Mouse (Mus musculus) cerebellum, postnatal 4 days (tissue): ENCODE measurements around the gene Tnf.

Source experiments
- DNase-seq, 2 experiments: peaks; one replicate each; pipeline ENCODE4 v3.0.0; 2022; ENCODE audit warnings: low spot score in 2 of 2, mixed read lengths in 1 of 2

The Tnf gene

DNA sequence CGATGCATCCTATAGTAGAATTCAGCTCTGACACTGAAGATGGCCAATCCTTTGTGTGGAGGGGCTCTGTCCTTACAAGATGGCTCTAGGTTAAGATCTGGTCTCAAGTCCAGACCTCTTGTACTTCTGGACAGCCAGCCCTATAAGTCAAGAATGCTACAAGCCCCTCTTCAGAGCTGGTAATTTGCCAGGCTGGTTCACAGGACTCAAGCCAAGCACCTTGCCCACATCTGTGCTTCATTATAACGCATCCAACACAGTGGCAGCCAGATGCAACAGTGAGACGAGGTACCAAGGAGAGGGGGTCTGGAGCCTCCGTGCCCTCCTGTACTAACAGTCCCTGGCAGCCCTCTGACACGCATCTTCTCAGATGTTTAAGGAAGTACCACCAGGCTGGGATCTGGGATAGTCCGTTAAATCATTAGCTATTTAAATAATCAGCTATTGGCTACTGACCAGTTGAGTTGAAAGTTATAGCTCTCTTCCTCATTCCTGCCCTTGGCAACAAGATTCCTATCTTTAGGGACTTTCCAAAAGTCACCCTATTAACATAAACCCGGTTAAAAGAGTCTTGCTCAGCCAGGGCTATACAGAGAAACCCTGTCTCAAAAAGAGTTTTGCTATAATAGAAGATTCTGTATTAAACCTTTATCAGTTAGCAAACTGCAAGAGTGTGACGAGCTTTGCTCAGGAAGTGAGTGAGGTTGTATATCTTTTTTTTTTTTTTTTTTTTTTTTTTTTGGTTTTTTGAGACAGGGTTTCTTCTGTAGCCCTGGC is 27.4 kb downstream of the Tnf start:
- no peak for DNase-seq

DNA sequence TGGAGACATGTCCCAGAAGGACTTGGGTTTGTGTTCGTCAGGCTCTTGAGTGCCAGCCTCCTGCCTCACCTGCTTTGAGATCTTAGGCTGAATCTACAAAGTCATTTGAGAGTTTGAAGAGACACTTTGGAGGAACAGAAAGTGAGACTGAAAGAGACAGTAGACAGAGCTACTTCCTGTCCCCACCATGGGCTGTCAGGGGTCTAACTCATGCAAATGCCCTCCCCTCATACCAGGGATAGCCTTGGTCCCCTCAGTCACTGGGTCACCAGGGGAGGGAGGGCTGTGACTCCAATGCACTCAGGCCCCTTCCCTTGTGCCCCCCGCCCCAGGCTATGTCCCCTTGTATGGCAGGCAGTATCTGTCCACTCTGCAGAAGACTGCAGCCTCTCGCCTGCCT is 28.5 kb downstream of the Tnf start:
- DNase-seq, result no peak

DNA sequence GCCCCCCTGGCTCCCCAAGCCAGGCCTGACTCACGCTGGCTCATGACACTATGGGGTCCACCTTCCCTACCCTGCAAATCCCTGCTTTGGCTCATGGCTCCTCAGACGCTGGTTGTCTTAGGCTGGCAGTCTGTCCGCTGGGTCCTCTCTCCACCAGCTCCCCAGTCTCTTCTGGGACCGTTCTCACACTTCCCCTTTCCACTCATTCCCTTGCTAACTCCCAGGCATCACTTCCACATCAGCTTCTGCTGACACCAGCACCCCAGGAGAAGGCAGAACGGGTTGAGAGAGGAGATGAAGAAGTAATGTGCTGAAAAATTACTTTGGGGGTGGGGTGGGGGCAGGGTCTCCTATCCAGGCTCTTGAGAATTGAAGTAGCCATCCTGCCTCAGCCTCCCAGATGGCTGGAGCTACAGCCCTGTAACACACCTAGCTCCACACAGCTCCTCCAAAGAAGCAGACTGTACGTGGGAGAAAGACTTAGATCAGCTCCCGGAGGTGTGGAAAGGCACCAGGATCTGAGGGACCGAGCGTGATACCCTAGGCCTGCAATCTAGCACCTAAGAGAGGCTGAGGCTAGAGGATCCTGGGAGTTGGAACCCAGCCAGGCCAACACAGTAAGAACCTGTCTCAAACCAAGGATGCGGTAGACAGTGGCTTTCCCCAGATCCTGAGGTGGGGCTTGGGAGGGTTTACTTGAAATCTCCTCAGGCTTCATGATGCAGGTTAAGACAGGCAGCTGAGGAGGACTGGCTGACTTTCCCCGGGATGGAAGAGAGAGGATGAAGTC is 29.2 kb downstream of the Tnf start:
- no peak for DNase-seq

DNA sequence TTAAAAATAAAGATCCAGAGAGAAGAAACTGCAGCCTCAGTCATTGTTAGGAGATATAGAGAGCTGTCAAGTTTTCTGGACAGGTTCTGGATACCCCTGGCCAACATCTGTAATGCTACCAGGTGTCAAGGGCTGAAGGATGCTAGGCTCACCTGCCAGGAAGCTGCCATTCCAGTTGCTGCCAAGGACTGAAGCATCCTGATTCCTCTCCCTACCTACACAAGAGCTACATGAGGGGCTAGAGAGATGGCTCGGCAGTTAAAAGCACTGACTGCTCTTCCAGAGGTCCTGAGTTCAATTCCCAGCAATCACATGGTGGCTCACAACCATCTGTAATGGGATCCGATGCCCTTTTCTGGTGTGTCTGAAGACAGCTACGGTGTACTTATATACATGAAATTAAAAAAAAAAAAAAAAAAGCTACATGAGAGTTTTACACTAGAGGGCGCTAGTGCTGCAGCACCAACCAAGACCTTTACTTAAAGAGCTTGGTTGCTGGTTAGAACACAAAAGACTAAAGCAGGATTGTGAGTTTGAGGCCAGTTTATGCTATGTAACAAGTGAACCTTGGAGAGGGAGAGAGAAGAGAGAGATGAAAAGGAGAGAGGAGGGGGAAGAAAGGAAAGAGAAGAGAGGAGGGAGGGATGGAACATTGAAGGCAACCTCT is 33.1 kb downstream of the Tnf start:
- DNase-seq, result no peak

DNA sequence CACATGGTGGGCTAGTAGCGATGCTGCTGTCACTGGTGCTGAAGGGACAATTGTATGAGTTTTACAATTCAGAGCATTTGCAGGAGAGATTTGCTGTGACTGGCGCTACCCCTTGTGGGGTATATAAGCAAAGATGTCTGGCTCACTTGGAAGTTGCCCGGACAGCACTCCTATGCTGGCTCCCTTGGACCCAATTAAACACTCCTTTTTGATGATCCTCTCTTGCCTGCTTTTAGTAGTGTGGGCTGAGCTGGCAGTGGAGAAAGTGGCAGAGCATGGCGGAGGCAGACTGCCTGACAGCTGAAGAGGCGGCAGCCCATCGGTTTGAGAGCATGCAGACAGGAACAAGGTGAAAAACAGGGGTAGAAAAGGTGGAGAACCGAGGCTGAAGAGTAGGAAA is 34.0 kb downstream of the Tnf start:
- DNase-seq, result no peak

DNA sequence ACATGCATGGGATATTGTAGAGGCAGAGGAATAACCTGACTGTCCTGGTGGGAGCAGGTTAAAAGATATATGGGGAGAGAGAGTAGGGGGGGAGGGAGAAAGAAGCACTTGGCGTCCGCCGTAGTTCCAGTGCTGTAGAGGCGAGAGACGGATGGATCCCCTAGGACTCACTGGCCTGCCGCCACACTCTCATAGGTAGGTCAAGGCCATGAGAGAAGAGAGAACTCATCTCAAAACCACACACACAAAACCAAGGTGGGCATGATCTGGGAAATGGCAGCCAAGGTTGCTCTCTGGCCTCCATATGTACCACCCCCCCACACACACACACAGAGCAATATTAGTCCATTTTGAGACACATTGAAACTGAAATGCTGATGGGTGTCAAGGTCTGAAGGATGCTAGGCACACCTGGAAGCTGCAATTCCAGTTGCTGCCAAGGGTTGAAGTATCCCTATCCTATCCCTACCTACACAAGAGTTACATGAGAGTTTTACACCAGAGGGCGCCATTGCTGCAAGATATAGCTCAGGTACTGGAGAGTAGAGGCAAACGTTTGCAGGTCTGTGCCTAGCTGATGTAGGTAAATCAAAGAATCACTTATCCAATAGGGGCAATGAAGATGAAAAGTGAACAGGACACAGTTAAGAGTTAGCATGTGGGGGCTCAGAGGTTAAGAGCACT is 35.3 kb downstream of the Tnf start:
- DNase-seq, result peak in 1 of 2 experiments; percentile 63

DNA sequence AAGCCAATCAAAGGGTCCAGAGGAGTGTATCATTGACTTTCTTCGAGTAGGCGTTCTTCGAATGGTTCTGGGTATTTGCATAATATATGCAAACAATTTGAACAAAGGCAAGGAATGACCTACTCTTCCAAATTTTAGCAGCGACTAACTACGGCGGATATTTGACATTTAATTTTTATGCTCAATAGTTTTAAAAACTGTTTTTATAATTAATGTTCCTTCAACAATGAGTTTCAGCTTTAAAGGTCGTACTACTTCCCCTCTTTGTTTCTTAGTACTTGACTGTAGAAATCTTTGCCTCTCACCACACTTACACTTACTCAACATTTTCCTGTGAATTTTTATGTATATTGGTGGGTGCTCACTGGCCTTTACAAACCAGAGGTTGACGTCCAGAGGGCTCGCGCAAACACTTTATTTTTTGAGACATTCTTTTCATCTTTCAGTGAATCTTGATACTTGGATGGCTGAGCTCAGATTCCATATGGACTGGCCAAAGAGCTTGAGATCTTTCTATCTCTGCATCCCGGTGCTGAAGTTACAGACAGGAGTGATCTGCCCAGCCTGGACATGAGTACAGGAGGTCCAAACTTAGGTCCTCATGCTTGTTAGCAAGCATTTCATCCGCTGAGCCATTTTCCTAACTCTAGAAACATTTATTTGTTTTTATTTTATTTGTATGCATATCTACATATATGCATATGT is 36.2 kb downstream of the Tnf start:
- DNase-seq, result no peak

DNA sequence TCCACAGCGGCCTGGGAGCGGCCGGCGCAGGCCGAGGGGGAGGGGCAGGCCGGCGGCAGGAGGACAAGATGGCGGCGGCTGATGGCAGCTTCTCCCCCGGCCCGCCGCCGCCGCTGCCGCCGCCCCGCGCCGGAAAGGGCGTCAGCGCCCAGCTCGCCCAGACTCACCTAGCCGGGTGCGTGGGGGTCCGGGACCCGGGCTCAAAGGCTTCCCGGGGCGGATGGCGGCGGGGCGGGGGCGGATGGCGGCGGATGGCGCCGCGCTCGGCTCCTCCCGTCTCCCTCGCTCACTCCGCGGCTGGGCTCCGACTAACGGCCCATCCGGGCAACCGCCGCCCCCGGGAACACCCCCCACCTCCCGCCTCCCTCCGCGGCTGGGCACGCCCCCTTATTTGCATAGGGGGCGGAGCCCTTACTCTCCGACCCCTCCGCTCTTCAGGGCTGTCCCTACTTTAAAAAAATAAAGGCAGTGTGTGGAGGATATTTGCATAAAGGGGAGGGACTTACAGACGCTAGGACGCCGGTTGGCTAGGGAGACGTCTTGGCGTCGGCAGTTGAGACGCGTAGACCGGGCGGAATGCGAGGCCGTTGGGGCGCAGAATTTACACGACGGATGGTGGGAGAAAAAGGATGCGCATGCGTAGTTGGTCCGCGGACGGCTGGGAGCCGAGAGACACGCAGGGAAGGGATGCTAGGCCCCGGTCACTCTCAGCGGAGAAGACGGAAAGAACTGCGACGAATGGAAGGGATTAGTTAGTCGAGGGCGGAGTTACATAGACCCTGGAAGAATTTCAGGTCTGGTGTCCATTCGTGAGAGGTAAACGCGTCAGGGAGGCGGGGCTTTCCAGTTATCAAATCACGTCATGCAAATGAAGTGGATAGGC is 37.0 kb downstream of the Tnf start, which contains the start of gene Prrc2a:
Gene Prrc2a, minus strand, starts transcription at position 330 of the 883 bp plus-strand sequence.
- DNase-seq, result peak; percentile 95 to 98

DNA sequence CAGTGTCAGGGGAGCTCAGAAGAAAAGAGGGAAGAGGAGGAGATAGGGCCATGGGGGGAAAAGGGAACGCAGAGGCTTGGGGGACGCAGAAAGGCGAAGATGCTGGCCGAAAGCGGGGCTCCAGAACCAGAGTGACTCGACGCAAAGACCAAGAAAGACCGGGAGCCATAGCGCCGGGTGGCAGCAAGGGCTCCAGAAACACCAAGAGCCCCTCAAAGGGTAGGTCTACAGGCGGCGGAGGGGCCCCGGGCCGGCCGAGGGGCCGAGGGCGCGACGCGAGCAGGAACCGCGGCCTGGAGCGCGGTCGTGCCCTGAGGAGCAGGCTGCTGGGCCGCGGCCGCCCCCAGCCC is 37.6 kb downstream of the Tnf start:
- DNase-seq, result peak in 1 of 2 experiments; percentile 38

DNA sequence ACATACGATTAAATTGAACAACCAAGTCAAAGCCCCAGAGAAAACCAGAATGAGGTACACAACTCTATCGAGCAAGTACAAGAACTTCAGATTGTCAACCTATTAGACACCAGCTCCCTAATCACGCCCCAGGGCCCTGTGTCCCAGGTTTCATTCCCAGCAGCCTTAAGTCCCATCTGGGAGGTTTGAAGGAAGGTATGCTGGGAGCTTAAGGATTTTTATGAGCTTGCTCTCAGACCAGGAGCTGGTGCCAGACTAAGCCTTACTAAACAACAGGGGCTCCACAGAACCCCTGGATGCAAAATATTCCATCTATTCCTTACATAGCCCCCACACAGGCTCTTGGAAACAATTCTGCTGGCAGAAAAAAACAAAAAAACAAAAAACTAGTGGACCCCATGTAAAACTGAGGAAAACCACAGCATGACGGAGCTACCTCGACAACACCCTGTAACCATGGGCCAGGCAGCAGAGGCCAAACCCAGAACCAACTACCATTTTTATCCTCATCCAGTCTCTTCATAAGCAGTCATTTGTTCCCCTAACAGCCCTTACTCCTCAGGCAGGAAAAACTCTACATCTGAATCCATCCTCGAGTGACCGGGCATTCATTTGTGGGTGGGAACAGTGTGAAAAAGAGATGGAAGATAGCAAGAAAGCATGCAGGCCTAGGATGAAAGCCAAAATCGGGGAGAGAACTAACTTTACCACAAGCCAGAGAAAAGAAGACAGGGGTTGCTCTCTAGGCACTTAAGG is 38.3 kb downstream of the Tnf start:
- no peak for DNase-seq

DNA sequence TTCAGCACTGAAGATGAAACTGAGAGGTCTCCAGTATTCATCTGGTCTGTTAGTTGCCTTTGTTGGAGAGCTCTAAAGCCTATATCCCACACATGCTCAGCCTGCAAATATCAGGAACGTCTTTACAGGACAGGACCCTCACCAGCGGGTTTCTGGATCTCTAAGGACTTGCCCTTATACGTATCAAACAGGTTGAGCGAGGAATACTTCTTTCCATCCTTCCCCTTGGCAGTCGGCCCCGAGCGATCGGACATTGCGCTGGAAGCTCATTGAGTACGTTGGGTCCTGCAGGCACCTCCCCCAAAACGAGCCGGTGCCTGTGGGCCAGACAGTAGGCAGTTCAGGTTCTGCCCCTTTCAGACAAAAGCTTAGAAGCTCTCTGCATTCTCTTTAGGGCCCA is 39.1 kb downstream of the Tnf start:
- no peak for DNase-seq

DNA sequence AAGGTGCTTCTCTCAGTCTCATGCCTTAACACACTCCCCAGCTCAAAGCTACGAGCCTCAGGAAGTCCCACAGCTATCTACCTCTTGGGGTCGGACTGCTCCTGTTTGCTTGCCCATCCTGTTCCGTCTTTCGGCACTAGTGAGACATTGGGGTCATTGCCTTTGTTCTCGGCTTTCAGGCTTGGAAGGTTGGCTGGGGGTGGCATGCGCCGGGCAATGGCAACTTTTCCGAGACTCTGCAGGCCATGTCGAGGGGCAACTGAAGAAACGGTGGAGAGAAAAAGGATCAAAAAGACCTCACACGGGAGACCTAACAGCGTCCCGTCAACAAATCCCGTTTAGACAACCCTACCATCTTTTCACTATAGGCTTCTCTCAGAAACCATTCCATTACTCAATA is 39.7 kb downstream of the Tnf start:
- DNase-seq, result no peak

DNA sequence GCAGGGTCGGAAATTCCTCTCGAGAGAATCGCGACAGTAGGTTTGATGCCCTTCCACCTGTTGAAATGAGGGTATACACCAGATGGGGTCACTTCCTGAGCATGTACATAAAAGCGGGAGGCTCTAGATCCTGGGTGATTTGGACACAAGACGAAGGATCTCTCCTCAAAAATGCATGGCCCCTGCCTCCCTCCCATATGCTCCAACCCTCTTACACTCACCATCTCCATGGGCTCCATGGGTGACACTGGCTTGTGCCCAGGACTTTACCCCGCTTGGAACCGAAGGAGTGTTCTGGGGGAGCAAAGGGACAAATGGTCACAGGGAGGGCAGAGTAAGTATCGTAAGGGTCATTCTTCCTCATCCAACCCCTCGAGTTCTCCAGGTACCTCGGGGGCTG is 40.4 kb downstream of the Tnf start:
- no peak for DNase-seq

DNA sequence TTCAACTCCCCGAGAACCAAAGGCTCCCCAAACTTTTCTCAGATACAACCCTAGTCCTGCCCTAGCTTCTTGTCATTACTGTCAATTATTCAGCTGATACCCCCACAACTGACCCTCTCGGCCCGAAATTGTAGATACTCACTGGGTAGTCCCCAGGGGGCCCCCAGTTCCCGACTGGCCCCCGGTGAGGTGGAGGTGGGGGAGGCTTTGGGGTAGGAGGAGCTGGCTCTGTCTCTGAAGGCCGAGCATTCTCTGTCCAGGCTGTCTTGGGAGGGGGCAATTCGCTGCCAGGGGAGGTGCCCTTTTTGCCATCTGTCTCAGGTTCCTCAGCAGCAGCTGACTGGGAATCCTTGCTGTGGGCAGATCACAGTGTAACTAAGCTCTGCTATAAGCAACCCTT is 42.2 kb downstream of the Tnf start:
- DNase-seq, result no peak

DNA sequence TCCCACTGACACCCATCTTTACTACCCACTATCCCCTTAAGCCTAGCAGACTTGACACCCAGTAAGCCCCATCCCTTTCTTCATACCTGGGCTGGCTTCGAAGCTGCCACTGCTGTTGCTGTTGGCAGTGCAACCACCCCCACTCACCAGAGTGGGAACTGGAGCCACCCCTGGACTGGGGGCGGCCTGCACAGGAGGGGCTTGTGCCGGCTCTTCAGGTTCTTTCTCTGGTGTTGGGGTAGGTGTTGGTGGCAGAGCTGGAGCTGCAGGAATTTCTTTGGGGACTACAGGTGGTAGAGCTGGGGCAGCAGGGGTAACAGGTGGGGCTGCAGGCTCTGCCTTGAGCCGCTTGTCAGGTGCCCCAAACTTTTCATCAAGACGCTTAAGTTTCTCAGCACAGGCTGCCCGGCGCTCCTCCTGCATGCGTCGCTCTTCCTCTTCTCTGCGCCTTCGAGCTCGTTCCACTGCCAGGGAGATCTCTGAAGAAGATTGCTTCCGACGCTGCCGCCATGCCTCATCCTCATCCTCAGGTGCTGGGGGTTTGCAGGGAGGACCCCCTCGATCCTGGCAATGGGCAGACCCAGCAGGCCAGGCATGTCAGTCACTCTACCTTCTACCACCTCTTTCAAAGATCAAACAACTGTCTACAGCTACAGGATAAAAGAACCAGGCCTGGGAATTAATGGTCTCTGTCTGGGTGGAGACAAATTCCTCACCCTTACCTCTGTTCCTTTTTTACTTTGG is 42.8 kb downstream of the Tnf start:
- DNase-seq, result no peak

DNA sequence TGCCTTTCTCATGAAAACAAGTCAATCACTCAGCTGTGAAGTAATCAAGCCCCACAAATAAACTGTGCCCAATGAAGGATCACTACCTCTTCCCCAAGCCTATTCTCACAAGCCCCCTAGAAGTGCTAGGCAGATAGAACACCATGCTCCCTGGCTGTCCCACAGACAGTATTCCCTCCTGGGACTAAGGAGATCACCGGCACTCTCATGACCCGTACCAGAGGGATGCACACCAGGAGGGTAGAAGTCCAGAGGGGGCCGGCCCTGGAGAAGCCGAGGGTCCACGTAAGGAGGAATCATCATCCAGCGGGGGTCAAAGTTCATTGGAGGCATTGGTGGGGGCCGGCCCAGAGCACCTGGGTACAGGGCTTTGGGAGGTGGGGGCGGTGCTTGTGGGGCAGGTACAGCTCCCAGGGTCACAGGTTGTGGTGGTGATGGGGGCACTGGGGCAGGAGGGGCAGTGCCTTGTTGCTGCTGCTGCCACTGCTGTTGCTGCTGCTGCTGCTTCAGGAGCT is 44.1 kb downstream of the Tnf start:
- no peak for DNase-seq

DNA sequence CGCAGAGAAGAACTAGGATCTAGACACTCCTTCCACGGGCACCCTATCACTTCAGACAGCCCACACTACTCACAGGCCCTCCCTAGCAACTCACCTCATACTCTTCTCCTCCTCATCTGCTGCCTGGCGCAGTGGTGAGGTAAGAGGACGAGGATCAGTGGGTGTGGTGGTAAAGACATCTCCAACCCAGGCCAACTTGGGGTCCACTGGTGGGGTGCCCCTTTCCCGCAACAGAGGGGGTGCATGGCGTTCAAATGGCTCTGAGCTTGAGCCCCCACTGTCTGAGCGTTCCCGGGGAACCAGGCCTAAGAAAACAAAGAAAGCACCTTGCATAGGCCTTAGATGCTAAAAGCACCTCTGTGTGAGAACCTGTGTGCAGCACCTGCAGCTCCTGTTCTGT is 44.6 kb downstream of the Tnf start:
- DNase-seq, result no peak

DNA sequence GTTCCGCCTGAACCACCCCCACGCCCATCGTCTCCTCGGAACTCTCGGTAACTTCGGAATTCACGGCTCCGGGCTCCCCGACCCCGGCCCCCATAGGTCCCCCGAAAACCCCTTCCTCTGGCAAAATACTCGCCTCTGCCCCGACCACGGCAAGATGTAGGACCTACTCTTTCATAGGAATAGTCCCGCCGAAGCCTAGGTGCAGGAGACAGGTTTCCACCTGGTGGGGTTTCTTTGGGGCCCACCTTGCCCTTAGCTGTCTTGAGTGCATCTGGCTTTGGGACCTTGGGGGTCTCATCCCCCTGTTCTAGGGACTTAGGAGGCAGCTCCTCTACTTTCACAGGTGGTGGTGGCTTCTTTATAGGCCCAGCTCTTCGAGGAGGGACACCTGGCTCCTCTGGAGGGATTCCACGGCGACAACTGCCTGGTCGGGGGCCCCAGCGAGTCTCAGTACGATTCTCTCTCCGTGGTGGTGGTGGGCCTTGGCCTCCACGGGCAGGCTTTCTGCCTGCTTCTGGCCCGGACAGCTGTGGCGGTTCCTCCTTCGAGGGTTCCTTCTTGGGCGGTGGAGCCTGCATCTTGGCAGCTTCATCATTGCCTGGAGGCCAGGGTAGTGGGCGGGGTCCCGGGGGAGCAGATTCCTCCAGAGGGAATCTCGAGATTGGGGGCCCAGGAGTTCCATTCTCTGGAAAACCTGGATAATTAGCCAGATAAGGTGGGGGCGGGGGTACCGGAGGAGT is 45.2 kb downstream of the Tnf start:
- DNase-seq, result no peak
